8 mouse cellular contexts compared by ENCODE assay signal in genomic region chr10:80755291-80756015, GRCm38 (mm10). TPM values are rescaled to one million over a fixed set of nuclear protein-coding genes. Genes with fewer than 3 reads are reported as not detected.
DNase-seq lines count a peak whose midpoint lies in the region; ATAC-seq and TF ChIP-seq lines count a peak whose summit lies in the region.

No protein-coding gene starts in this region.

- H3K27ac ChIP-seq in heart, embryonic 11.5 days (ENCODE audit: low read depth, low read length), result peak overlapping the region; percentile 82
- H3K27ac ChIP-seq in MEL (ENCODE audit: control insufficient read depth, low read depth, low read length), result peak overlapping the region; percentile 65
- peak overlapping the region; percentile 97 for H3K27ac ChIP-seq in hindbrain, embryonic 10.5 days
- peak overlapping the region; percentile 74 for H3K27ac ChIP-seq in midbrain, embryonic 11.5 days (ENCODE audit: low read depth, low read length)

- no peak for TF ChIP-seq CTCF in MEL (IDR thresholded peaks at IDR 0.05 in 2 of 3, conservative IDR thresholded peaks at IDR 0.05 in 1 of 3; ENCODE audit: control insufficient read depth in 1 of 3, insufficient read depth in 1 of 3, low read depth in 2 of 3, low read length in 3 of 3, poor library complexity in 1 of 3, severe bottlenecking in 1 of 3)

- peak overlapping the region; percentile 99 for H3K9ac ChIP-seq in heart, embryonic 11.5 days (ENCODE audit: low read depth, low read length)
- H3K9ac ChIP-seq in MEL (ENCODE audit: control insufficient read depth, low read depth, low read length, poor library complexity, severe bottlenecking), result peak overlapping the region; percentile 99
- H3K9ac ChIP-seq in midbrain, embryonic 11.5 days (ENCODE audit: low read length), result peak overlapping the region; percentile 98

- no peak for TF ChIP-seq RAD21 in MEL (IDR thresholded peaks at IDR 0.05; ENCODE audit: low read depth, low read length)

- no peak for TF ChIP-seq EP300 in MEL (IDR thresholded peaks at IDR 0.05; ENCODE audit: low read depth in 1 of 2, low read length in 2 of 2)

- no peaks in the 10 kb centered on the region for H3K36me3 ChIP-seq in heart, embryonic 11.5 days (ENCODE audit: control insufficient read depth, insufficient read depth, low read length)
- peaks cover 0 to 16% of the 10 kb centered on the region in 2 experiments; a peak in 2 of 4 replicates for H3K36me3 ChIP-seq in MEL (ENCODE audit: control insufficient read depth in 1 of 2, insufficient read depth in 2 of 2, low read length in 2 of 2)
- H3K36me3 ChIP-seq in hindbrain, embryonic 10.5 days, result no peaks in the 10 kb centered on the region
- no peaks in the 10 kb centered on the region for H3K36me3 ChIP-seq in midbrain, embryonic 11.5 days (ENCODE audit: control insufficient read depth, insufficient read depth, low read length)

- WGBS in heart, embryonic 11.5 days (ENCODE audit: insufficient replicate concordance), result under 1% methylated on average over 72 of the region's 75 CpGs
- under 1% methylated on average over 74 of the region's 75 CpGs for WGBS in hindbrain, embryonic 10.5 days
- under 1% methylated on average over 71 of the region's 75 CpGs for WGBS in midbrain, embryonic 11.5 days

- peak overlapping the region; percentile 93 for H3K4me3 ChIP-seq in heart, embryonic 11.5 days (ENCODE audit: low read depth, low read length)
- H3K4me3 ChIP-seq in MEL (ENCODE audit: control insufficient read depth in 1 of 2, insufficient read depth in 1 of 2, low read depth in 2 of 2, low read length in 2 of 2), result peak overlapping the region; percentile 91 to 98
- H3K4me3 ChIP-seq in hindbrain, embryonic 10.5 days, result peak overlapping the region; percentile 91
- H3K4me3 ChIP-seq in midbrain, embryonic 11.5 days (ENCODE audit: low read depth, low read length), result peak overlapping the region; percentile 99

- DNase-seq in heart, postnatal 4 days, result no peak
- DNase-seq in MEL (ENCODE audit: low read depth, low spot score), result no peak
- DNase-seq in hindbrain, embryonic 10.5 days (ENCODE audit: low spot score), result no peak
- DNase-seq in midbrain, embryonic 11.5 days (ENCODE audit: low spot score, missing footprints), result peak; percentile 92
- DNase-seq in urinary bladder, adult 18-20 months (ENCODE audit: low spot score in 2 of 2), result no peak
- DNase-seq in layer of hippocampus, adult 9-10 months (ENCODE audit: low spot score), result no peak
- DNase-seq in kidney, adult 8-10 months, result no peak

- peaks cover 54% of the 10 kb centered on the region for H3K79me2 ChIP-seq in MEL (ENCODE audit: control insufficient read depth, insufficient read depth, low read length, poor library complexity)

- H3K4me2 ChIP-seq in heart, embryonic 11.5 days, result peak overlapping the region; percentile 79
- H3K4me2 ChIP-seq in midbrain, embryonic 11.5 days, result peak overlapping the region; percentile 90

- no peaks in the 10 kb centered on the region for H3K9me3 ChIP-seq in heart, embryonic 11.5 days (replicated peaks; ENCODE audit: control insufficient read depth, low read length)
- no peaks in the 10 kb centered on the region for H3K9me3 ChIP-seq in MEL (replicated peaks; ENCODE audit: insufficient read depth, low read length)
- no peaks in the 10 kb centered on the region for H3K9me3 ChIP-seq in hindbrain, embryonic 10.5 days
- no peaks in the 10 kb centered on the region for H3K9me3 ChIP-seq in midbrain, embryonic 11.5 days (ENCODE audit: control insufficient read depth, low read length)

- H3K27me3 ChIP-seq in heart, embryonic 11.5 days (ENCODE audit: control insufficient read depth, insufficient read depth, low read length), result no peaks in the 10 kb centered on the region
- no peaks in the 10 kb centered on the region for H3K27me3 ChIP-seq in MEL (ENCODE audit: control insufficient read depth in 1 of 2, insufficient read depth in 2 of 2, low read length in 2 of 2)
- H3K27me3 ChIP-seq in hindbrain, embryonic 10.5 days (ENCODE audit: insufficient read depth, poor library complexity, severe bottlenecking), result no peaks in the 10 kb centered on the region
- no peaks in the 10 kb centered on the region for H3K27me3 ChIP-seq in midbrain, embryonic 11.5 days (ENCODE audit: control insufficient read depth, insufficient read depth, low read length)

- no peak for ATAC-seq in heart, embryonic 11.5 days (replicated peaks; ENCODE audit: insufficient number of reproducible peaks, low FRiP score, low TSS enrichment)
- no peak for ATAC-seq in midbrain, embryonic 11.5 days (ENCODE audit: low FRiP score)

- peak in 1 of 2 experiments; percentile 90; a peak in 1 of 4 replicates for TF ChIP-seq POLR2A in MEL (IDR thresholded peaks at IDR 0.05; ENCODE audit: control insufficient read depth in 1 of 2, insufficient read depth in 1 of 2, low read depth in 1 of 2, low read length in 2 of 2, poor library complexity in 1 of 2)

- peaks cover 50% of the 10 kb centered on the region for H3K4me1 ChIP-seq in heart, embryonic 11.5 days (ENCODE audit: control insufficient read depth, insufficient read depth, low read length)
- H3K4me1 ChIP-seq in MEL (ENCODE audit: control insufficient read depth in 1 of 2, insufficient read depth in 2 of 2, low read length in 2 of 2), result peaks cover 8 to 46% of the 10 kb centered on the region in 2 experiments
- peaks cover 68% of the 10 kb centered on the region for H3K4me1 ChIP-seq in hindbrain, embryonic 10.5 days (replicated peaks)
- H3K4me1 ChIP-seq in midbrain, embryonic 11.5 days (ENCODE audit: control insufficient read depth, insufficient read depth, low read length), result peaks cover 30% of the 10 kb centered on the region

TF ChIP-seq in MEL, 35 proteins besides CTCF, POLR2A, EP300 and RAD21:
- TF ChIP-seq BHLHE40 (IDR thresholded peaks at IDR 0.05; ENCODE audit: borderline replicate concordance, low read depth, low read length) (peak; percentile 80), USF1 (IDR thresholded peaks at IDR 0.05; ENCODE audit: low read depth, low read length) (peak; percentile 27; the same call in 1 of the 2 replicates), MAFK (IDR thresholded peaks at IDR 0.05; ENCODE audit: borderline replicate concordance, low read depth, low read length) (no peak), KAT2A (conservative IDR thresholded peaks at IDR 0.05; ENCODE audit: low read depth, low read length) (no peak), MAX (IDR thresholded peaks at IDR 0.05; ENCODE audit: low read length) (peak; percentile 28; the same call in 1 of the 2 replicates), POLR2AphosphoS5 (IDR thresholded peaks at IDR 0.05; ENCODE audit: borderline replicate concordance, low read depth, low read length) (no peak)

RNA-seq across cellular contexts. Expression of gene Dot1l, which starts 0.4 kb away (rescaled TPM):
- polyA plus RNA-seq in heart, embryonic 11.5 days (2014; fragmentation: Nextera tagmentation; extraction: Ambion mirVana), result 23.1 and 27.3 TPM in 2 replicates
- total RNA-seq in heart, postnatal 4 days (2021), result 10 to 100 TPM; 75.6 to 76.8 TPM
- total RNA-seq in MEL (2012; rRNA removed), result 14.7 and 15.0 TPM in 2 replicates
- 10 to 100 TPM in 1 of 2 experiments, not detected in 1; 70.6 TPM for polyA plus RNA-seq in MEL (2012; ENCODE audit: insufficient read depth in 1 of 2, insufficient read length in 2 of 2, low read depth in 1 of 2, low replicate concordance in 2 of 2, missing spikeins in 1 of 2)
- polyA plus RNA-seq in hindbrain, embryonic 10.5 days (2016; fragmentation: Nextera tagmentation; extraction: Ambion mirVana), result 20.3 and 22.8 TPM in 2 replicates
- polyA plus RNA-seq in midbrain, embryonic 11.5 days (2014; fragmentation: Nextera tagmentation; extraction: Ambion mirVana), result 15.4 and 18.8 TPM in 2 replicates

RNA-seq across cellular contexts. Expression of gene Ap3d1, which starts 13.4 kb away (rescaled TPM):
- 51.5 and 59.3 TPM in 2 replicates for polyA plus RNA-seq in heart, embryonic 11.5 days (2014; fragmentation: Nextera tagmentation; extraction: Ambion mirVana)
- 10 to 100 TPM; 47.8 to 53.8 TPM for total RNA-seq in heart, postnatal 4 days (2021)
- total RNA-seq in MEL (2012; rRNA removed), result 29.6 and 32.7 TPM in 2 replicates
- 100 to 1,000 TPM in 1 of 2 experiments, 10 to 100 TPM in 1; 54.5 to 260 TPM for polyA plus RNA-seq in MEL (2012; ENCODE audit: insufficient read depth in 1 of 2, insufficient read length in 2 of 2, low read depth in 1 of 2, low replicate concordance in 2 of 2, missing spikeins in 1 of 2)
- polyA plus RNA-seq in hindbrain, embryonic 10.5 days (2016; fragmentation: Nextera tagmentation; extraction: Ambion mirVana), result 59.9 and 65.8 TPM in 2 replicates
- 63.2 and 68.4 TPM in 2 replicates for polyA plus RNA-seq in midbrain, embryonic 11.5 days (2014; fragmentation: Nextera tagmentation; extraction: Ambion mirVana)

RNA-seq across cellular contexts. Expression of gene Sf3a2, which starts 42.5 kb away (rescaled TPM):
- 68.6 and 68.7 TPM in 2 replicates for polyA plus RNA-seq in heart, embryonic 11.5 days (2014; fragmentation: Nextera tagmentation; extraction: Ambion mirVana)
- total RNA-seq in heart, postnatal 4 days (2021), result 10 to 100 TPM; 46.0 to 51.7 TPM
- total RNA-seq in MEL (2012; rRNA removed), result 50.4 and 52.0 TPM in 2 replicates
- 100 to 1,000 TPM in 1 of 2 experiments, not detected in 1; 210 TPM for polyA plus RNA-seq in MEL (2012; ENCODE audit: insufficient read depth in 1 of 2, insufficient read length in 2 of 2, low read depth in 1 of 2, low replicate concordance in 2 of 2, missing spikeins in 1 of 2)
- 109 and 119 TPM in 2 replicates for polyA plus RNA-seq in hindbrain, embryonic 10.5 days (2016; fragmentation: Nextera tagmentation; extraction: Ambion mirVana)
- polyA plus RNA-seq in midbrain, embryonic 11.5 days (2014; fragmentation: Nextera tagmentation; extraction: Ambion mirVana), result 92.2 and 104 TPM in 2 replicates

RNA-seq across cellular contexts. Expression of gene Plekhj1, which starts 43.0 kb away (rescaled TPM):
- 89.0 and 97.7 TPM in 2 replicates for polyA plus RNA-seq in heart, embryonic 11.5 days (2014; fragmentation: Nextera tagmentation; extraction: Ambion mirVana)
- 10 to 100 TPM; 36.2 to 37.1 TPM for total RNA-seq in heart, postnatal 4 days (2021)
- 79.8 and 86.9 TPM in 2 replicates for total RNA-seq in MEL (2012; rRNA removed)
- polyA plus RNA-seq in MEL (2012; ENCODE audit: insufficient read depth in 1 of 2, insufficient read length in 2 of 2, low read depth in 1 of 2, low replicate concordance in 2 of 2, missing spikeins in 1 of 2), result 100 to 1,000 TPM in 1 of 2 experiments, not detected in 1; 217 TPM
- 189 and 192 TPM in 2 replicates for polyA plus RNA-seq in hindbrain, embryonic 10.5 days (2016; fragmentation: Nextera tagmentation; extraction: Ambion mirVana)
- 138 and 151 TPM in 2 replicates for polyA plus RNA-seq in midbrain, embryonic 11.5 days (2014; fragmentation: Nextera tagmentation; extraction: Ambion mirVana)

RNA-seq across cellular contexts. Expression of gene Amh, which starts 49.6 kb away (rescaled TPM):
- 0.11 TPM in 1 of 2 replicates, not detected in the other for polyA plus RNA-seq in heart, embryonic 11.5 days (2014; fragmentation: Nextera tagmentation; extraction: Ambion mirVana)
- 1 to 10 TPM in 1 of 2 experiments, under 1 TPM in 1; 0.61 to 1.0 TPM for total RNA-seq in heart, postnatal 4 days (2021)
- total RNA-seq in MEL (2012; rRNA removed), result 0.42 and 0.59 TPM in 2 replicates
- 1 to 10 TPM in 1 of 2 experiments, not detected in 1; 1.1 TPM for polyA plus RNA-seq in MEL (2012; ENCODE audit: insufficient read depth in 1 of 2, insufficient read length in 2 of 2, low read depth in 1 of 2, low replicate concordance in 2 of 2, missing spikeins in 1 of 2)
- 0.12 and 0.16 TPM in 2 replicates for polyA plus RNA-seq in hindbrain, embryonic 10.5 days (2016; fragmentation: Nextera tagmentation; extraction: Ambion mirVana)
- not detected in 2 replicates for polyA plus RNA-seq in midbrain, embryonic 11.5 days (2014; fragmentation: Nextera tagmentation; extraction: Ambion mirVana)
